Mouse (Mus musculus) erythroblast, embryonic 14.5 days (primary cell): ENCODE data around the gene Cbx4. TPM values are rescaled to one million over a fixed set of nuclear protein-coding genes. Genes with fewer than 3 reads are reported as not detected.

ENCODE experiments used
- H3K27me3 ChIP-seq: 2 replicates; pipeline ENCODE4 v1.6.1; 2012; ENCODE audit warnings: inconsistent platforms; ENCODE audit not compliant: control insufficient read depth
- H3K36me3 ChIP-seq: 2 replicates; pipeline ENCODE4 v1.6.1; 2012; ENCODE audit warnings: mild to moderate bottlenecking, inconsistent platforms; ENCODE audit not compliant: control insufficient read depth
- H3K4me1 ChIP-seq: 2 replicates; pipeline ENCODE4 v1.6.1; 2012; ENCODE audit warnings: inconsistent platforms; ENCODE audit not compliant: control insufficient read depth
- H3K4me3 ChIP-seq: replicated peaks from 2 replicates; pipeline ENCODE3; 2012; ENCODE audit warnings: moderate library complexity, mild to moderate bottlenecking, inconsistent platforms
- H3K9me3 ChIP-seq: 2 replicates; pipeline ENCODE4 v1.6.1; 2012; ENCODE audit warnings: low read length, inconsistent platforms, mixed read lengths; ENCODE audit not compliant: control insufficient read depth
- GATA1 ChIP-seq: IDR thresholded peaks from 2 replicates; pipeline ENCODE4 v1.6.1; 2012; ENCODE audit warnings: low read length, inconsistent platforms, mixed read lengths
- TAL1 ChIP-seq: IDR thresholded peaks from 3 replicates; pipeline ENCODE4 v1.6.1; 2012; ENCODE audit warnings: low read length, inconsistent platforms, mixed read lengths
- polyA plus RNA-seq: library from polyadenylated mRNA; stranded (reverse); fragments of >175 nt; gene quantifications from 2 replicates; pipeline ENCODE4 v1.2.3, GENCODE M21; 2012

Cbx4 gene
- polyA plus RNA-seq, 1 experiment = 0.35 TPM

DNA sequence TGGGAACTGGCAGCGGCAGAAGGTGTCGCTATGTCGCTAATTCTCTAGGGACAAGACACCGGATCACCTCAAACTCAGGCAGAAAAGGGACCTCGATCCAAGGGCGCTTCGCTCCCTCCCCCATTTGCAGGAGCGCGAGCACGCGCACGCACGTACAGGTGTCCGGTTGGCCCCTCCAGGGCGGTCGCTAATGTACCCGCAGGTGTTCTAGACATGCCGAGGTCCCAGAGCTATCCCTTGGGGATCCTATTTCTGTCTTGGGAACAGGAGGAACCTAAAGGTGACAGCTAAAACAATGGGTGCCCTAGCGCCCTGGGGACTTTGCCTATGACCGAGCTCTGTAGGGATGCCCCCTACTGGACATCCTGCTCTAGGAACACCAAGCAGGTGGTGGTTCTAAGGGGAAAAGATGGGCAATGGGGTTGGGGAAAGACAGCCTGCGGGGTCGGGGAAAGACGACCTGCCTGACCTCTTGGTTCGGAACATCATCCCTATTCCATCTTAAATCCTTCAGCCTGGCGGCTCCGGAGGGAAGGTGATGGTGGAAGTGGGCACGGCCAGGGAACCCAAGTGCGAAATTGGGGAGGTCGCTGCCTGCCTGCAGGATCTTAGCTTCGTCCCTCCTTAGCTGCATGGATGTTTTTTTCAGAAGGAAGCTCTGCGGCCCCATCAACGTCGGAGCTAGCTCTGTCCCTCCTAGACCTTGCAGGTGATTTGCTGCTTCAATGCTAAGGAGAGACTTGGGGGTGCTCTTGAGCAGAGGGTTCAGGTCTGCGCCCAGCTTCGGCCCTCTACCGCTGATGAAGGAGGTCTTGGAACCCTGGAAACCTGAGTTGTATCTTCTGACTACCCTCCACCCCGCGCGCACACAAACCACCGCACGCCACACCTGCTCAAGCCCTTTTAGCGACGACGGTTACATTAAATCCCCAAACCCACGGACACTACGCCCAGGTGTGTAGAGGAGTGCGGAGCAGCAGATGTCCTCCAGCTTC lies 31.4 kb downstream of the Cbx4 start:
- Histone ChIP-seq H3K4me1 (peaks cover 2% of the 10 kb centered on the region), H3K4me3 (no peak overlapping the region), H3K36me3 (no peaks in the 10 kb centered on the region), H3K27me3 (peaks cover 100% of the 10 kb centered on the region), H3K9me3 (peaks cover 2% of the 10 kb centered on the region; the same call in 1 of the 2 replicates)
- TF ChIP-seq GATA1 (no peak), TAL1 (no peak)

DNA sequence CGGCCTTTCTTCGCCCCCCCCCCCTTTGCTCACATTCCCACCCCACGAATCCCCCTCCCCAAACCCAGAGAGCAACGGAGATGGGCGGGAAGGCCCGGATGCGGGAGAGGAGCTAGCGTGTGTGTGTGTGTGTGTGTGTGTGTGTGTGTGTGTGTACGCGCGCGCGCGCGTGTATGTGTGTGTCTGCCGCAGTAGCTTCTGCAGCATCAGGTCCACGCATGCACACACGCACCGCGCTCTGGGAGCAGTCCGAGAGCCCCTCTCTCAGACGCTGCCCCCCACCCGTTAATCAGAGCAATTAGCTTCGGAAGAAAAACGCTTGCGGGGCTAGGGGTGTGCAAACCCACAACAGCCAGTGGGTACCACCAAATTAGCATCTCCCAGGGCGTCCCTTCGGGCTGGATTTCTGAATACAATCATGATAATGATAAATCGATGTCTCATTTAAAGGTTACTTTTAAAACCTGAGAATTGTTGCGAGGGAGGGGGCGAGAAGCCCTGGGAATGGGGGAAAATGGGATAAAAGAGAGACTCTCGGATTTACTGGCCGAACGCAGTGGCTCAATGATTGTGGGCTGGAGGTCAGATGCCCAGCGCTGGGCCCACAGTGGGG lies 32.2 kb downstream of the Cbx4 start:
- Histone ChIP-seq H3K27me3 (peaks cover 100% of the 10 kb centered on the region), H3K4me3 (no peak overlapping the region), H3K4me1 (peaks cover 2% of the 10 kb centered on the region), H3K9me3 (peaks cover 2% of the 10 kb centered on the region; the same call in 1 of the 2 replicates), H3K36me3 (no peaks in the 10 kb centered on the region)
- TF ChIP-seq GATA1 (no peak), TAL1 (no peak)

DNA sequence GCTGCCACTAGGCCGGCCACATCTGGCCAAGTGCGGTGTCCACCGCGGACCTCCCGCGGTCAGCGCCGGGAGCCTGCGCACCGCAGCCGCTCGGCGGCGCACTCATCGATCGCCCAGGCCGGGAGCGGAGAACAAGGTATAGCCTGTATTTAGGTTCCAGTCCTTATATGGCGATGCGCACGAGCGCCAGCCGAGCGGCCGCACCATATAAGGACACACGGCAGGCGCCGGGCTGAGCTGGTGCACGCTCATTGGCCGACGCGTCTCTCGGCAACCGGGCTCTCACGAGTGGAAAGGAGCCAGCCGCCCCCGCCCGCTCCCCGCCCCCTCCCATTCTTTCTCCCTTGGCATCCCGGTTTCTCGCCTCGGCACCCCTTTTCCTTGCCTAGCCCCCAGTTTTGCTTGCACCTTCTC lies 32.8 kb downstream of the Cbx4 start:
- no peak for TF ChIP-seq TAL1
- no peak for TF ChIP-seq GATA1
- peaks cover 2% of the 10 kb centered on the region; the same call in 1 of the 2 replicates for H3K9me3 ChIP-seq
- H3K36me3 ChIP-seq = no peaks in the 10 kb centered on the region
- H3K4me1 ChIP-seq = peaks cover 2% of the 10 kb centered on the region
- peaks cover 100% of the 10 kb centered on the region for H3K27me3 ChIP-seq
- H3K4me3 ChIP-seq = no peak overlapping the region

DNA sequence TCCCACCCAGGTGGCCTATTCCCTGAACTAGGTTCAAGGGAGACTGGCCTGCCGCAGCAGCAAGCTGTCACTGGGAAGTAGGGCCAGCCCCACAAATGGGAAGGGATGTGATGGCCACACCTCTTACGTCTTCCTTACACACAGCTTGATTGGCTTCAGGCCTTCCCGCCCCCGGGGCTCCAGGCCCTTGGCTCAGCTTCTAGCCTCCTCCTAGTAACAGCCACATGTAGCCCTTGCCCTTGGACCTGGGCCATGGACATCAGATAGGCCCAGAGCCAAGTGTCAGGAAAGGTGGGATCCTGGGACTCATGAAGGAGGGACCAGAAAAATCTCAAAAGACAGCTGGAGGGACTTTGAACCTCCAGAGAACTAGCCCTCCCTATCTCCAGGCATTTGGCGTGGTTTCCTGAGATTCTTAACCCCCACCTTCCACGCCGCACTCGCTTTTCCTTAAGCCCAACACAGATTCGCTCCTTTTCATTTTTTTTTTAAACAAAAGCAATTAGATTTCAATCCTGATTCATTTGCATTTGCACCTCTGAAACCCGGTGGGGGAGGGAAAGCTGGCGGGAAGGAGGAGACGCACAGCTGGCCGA lies 33.3 kb downstream of the Cbx4 start:
- H3K36me3 ChIP-seq = no peaks in the 10 kb centered on the region
- TF ChIP-seq TAL1 = no peak
- TF ChIP-seq GATA1 = no peak
- H3K4me1 ChIP-seq = peaks cover 2% of the 10 kb centered on the region
- H3K27me3 ChIP-seq = peaks cover 100% of the 10 kb centered on the region
- H3K9me3 ChIP-seq = peaks cover 2% of the 10 kb centered on the region; the same call in 1 of the 2 replicates
- no peak overlapping the region for H3K4me3 ChIP-seq

DNA sequence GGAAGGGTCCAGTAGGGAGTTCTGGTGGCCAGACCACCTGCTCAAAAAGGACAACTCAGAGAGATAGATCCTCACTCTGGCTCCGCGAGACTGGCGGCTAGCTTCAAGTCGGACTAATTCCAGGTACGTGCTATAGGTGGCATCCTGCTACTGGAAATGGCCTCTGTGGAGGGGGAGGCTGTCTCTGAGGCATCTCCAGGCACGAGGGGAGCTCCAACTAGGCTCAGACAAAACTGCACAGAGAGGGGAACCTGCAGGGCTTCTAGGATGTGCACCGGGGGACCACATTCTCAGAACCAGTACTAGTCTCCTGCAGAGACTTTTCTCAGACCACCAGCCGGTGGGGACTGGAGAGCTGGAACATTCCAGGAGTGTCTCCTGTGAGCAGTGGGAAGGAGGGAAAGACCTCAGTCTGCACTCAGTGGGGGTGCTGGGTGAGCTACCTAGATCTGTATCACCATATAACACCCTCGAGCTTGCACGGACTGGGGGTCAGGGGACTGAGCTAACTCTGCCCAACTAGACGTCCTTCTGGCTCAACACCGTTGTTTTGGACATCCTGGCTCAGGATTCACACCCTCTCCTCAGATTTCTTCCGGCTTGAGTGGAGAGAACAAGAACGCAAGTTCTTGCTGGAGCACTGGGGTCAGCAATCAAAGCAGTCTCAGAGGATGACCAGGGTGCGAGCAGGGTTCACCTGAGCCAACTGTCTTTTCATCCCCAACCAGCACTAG lies 33.9 kb downstream of the Cbx4 start:
- no peaks in the 10 kb centered on the region for H3K36me3 ChIP-seq
- H3K9me3 ChIP-seq = peaks cover 2% of the 10 kb centered on the region; the same call in 1 of the 2 replicates
- TF ChIP-seq GATA1 = no peak
- TF ChIP-seq TAL1 = no peak
- peaks cover 2% of the 10 kb centered on the region for H3K4me1 ChIP-seq
- peaks cover 100% of the 10 kb centered on the region for H3K27me3 ChIP-seq
- no peak overlapping the region for H3K4me3 ChIP-seq

DNA sequence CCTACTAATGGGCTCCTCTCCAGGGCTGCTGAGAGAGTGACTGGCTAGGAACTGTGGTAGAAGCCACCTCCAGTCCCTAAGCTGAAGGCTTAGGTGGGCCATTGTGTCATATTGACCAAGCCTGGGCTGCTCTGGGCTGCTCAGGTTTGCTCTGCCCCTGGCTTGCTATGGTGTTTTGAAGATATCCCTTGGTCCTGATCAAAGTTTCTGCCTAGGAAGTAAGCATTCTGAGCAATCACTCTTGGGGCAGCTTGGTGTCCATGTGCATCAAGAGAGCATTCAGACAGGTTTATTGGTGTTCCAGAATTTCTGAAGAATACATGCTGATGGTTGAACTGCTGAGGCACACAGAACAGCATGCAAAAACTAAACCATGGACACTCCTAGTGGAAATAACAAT lies 34.6 kb downstream of the Cbx4 start:
- no peak for TF ChIP-seq GATA1
- TF ChIP-seq TAL1 = no peak
- H3K27me3 ChIP-seq = peaks cover 100% of the 10 kb centered on the region

DNA sequence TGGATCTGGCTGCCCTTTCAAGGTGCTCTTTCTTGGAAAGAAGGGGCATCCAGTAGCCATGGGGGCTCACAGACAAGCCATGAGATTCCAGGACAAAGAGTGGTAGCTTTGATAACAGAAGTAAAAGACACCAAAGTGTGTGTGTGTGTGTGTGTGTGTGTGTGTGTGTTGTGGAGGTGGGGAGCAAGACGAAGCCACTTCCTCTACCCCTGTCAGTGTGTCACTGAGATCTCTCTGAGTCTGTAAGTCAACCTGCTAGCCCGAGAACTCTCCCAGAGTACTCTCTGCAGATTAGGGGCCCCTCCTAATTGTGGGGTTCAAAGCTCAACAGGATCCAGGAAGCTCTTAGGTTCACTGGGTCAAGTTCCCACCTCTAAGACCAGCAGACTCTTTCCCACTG lies 35.7 kb downstream of the Cbx4 start:
- no peak overlapping the region for H3K4me3 ChIP-seq
- H3K27me3 ChIP-seq = peaks cover 100% of the 10 kb centered on the region
- no peaks in the 10 kb centered on the region for H3K36me3 ChIP-seq
- H3K4me1 ChIP-seq = peaks cover 5% of the 10 kb centered on the region
- no peak for TF ChIP-seq GATA1
- TF ChIP-seq TAL1 = no peak
- H3K9me3 ChIP-seq = peaks cover 5% of the 10 kb centered on the region; the same call in 1 of the 2 replicates

More for the DNA sequence above, 34.6 kb downstream of the Cbx4 start:
- H3K36me3 ChIP-seq = no peaks in the 10 kb centered on the region
- peaks cover 6% of the 10 kb centered on the region for H3K4me1 ChIP-seq
- peaks cover 4% of the 10 kb centered on the region; the same call in 1 of the 2 replicates for H3K9me3 ChIP-seq
- H3K4me3 ChIP-seq = no peak overlapping the region

DNA sequence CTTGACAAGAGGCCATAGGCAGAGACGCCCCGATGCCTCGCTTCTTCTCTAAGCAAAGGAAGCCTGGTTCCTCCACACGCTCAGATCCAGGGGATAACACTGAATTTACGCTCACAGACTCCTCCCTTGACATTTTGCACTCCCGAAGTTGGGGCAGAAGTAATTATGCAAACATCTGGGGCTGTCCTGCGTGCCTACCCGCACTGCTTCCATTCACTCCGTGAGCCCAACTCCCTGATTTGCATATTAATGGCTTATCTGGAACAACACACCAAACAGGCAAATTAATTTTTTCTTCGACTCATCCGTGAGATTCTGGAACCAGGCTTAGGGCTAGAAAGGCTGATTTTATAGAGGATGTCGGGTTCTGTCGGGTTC lies 37.9 kb downstream of the Cbx4 start:
- Histone ChIP-seq H3K9me3 (peaks cover 3% of the 10 kb centered on the region; the same call in 1 of the 2 replicates), H3K27me3 (peaks cover 100% of the 10 kb centered on the region), H3K36me3 (no peaks in the 10 kb centered on the region), H3K4me3 (no peak overlapping the region), H3K4me1 (peaks cover 7% of the 10 kb centered on the region)
- TF ChIP-seq GATA1 (no peak), TAL1 (no peak)
